Mouse (Mus musculus): ENCODE data around the gene Rwdd4a. TPM values are rescaled to one million over a fixed set of nuclear protein-coding genes. Genes with fewer than 3 reads are reported as not detected.

Gene Rwdd4a
- polyA plus RNA-seq, 1 experiment from 2014 or later, result 31.3 TPM

Small RNA genes within 50 kb of the gene (microRNA-seq; reads per million reads assigned to microRNA genes)
- gene Gm27409, result not detected

Other genes with a start within 250 kb of the Rwdd4a start
- gene Stox2, start 87.3 kb upstream of the Rwdd4a start, polyA plus RNA-seq (2015; fragmentation: Nextera tagmentation; extraction: Ambion mirVana), result 10.7 and 11.6 TPM in 2 replicates
- 28.2 and 30.5 TPM in 2 replicates for gene Trappc11, start 194 bp upstream of the Rwdd4a start, polyA plus RNA-seq (2015; fragmentation: Nextera tagmentation; extraction: Ambion mirVana)
- gene Ing2, start 141.9 kb downstream of the Rwdd4a start, polyA plus RNA-seq (2015; fragmentation: Nextera tagmentation; extraction: Ambion mirVana), result 10.9 and 11.8 TPM in 2 replicates
- gene Cdkn2aip, start 180.3 kb downstream of the Rwdd4a start, polyA plus RNA-seq (2015; fragmentation: Nextera tagmentation; extraction: Ambion mirVana), result 23.4 and 26.1 TPM in 2 replicates

All from lung, embryonic 16.5 days (tissue).